Mouse (Mus musculus): ENCODE measurements around the gene Kcnk10. TPM values are rescaled to one million over a fixed set of nuclear protein-coding genes. Genes with fewer than 3 reads are reported as not detected.

The Kcnk10 gene
- polyA plus RNA-seq, 1 experiment from 2014 or later: 3.0 TPM

GRCm38 (mm10) chr12:98614910-98615508, 36.9 kb upstream of the Kcnk10 start:
- Histone ChIP-seq H3K27me3 (ENCODE audit: control insufficient read depth, insufficient read depth, low read length) (no peaks in the 10 kb centered on the region), H3K9ac (ENCODE audit: low read length) (no peak overlapping the region), H3K27ac (replicated peaks) (no peak overlapping the region), H3K4me1 (replicated peaks; ENCODE audit: control insufficient read depth, insufficient read depth) (no peaks in the 10 kb centered on the region), H3K36me3 (ENCODE audit: control insufficient read depth, insufficient read depth, low read length) (no peaks in the 10 kb centered on the region), H3K9me3 (ENCODE audit: control insufficient read depth, low read length) (no peaks in the 10 kb centered on the region), H3K4me3 (ENCODE audit: low read depth, low read length) (no peak overlapping the region), H3K4me2 (replicated peaks; ENCODE audit: low read depth) (no peak overlapping the region)
- DNase-seq (ENCODE audit: low spot score): no peak
- TF ChIP-seq EP300 (optimal IDR thresholded peaks at IDR 0.05): no peak
- WGBS: 75% methylated on average over 3 of the region's 3 CpGs
- no peak for ATAC-seq (ENCODE audit: low FRiP score, low TSS enrichment)

- DNase-seq (ENCODE audit: low spot score) (no peak), ATAC-seq (ENCODE audit: low FRiP score, low TSS enrichment) (no peak)
- no peaks in the 10 kb centered on the region for H3K36me3 ChIP-seq (ENCODE audit: control insufficient read depth, insufficient read depth, low read length)
- no peaks in the 10 kb centered on the region for H3K27me3 ChIP-seq (ENCODE audit: control insufficient read depth, insufficient read depth, low read length)
- no peak overlapping the region for H3K4me3 ChIP-seq (ENCODE audit: low read depth, low read length)
- no peak overlapping the region for H3K27ac ChIP-seq (replicated peaks)
- TF ChIP-seq EP300 (optimal IDR thresholded peaks at IDR 0.05) (no peak), CTCF (IDR thresholded peaks at IDR 0.05; ENCODE audit: low read depth) (no peak)
- H3K4me1 ChIP-seq (replicated peaks; ENCODE audit: control insufficient read depth, insufficient read depth): no peaks in the 10 kb centered on the region
- no peaks in the 10 kb centered on the region for H3K9me3 ChIP-seq (ENCODE audit: control insufficient read depth, low read length)
- H3K4me2 ChIP-seq (replicated peaks; ENCODE audit: low read depth): no peak overlapping the region
- WGBS: 66% methylated on average over 3 of the region's 3 CpGs
- H3K9ac ChIP-seq (ENCODE audit: low read length): no peak overlapping the region
Observed at GRCm38 (mm10) chr12:98610341-98610740, 32.2 kb upstream of the Kcnk10 start.

- Histone ChIP-seq H3K4me1 (replicated peaks; ENCODE audit: control insufficient read depth, insufficient read depth) (no peaks in the 10 kb centered on the region), H3K27ac (replicated peaks) (no peak overlapping the region), H3K4me3 (ENCODE audit: low read depth, low read length) (no peak overlapping the region), H3K4me2 (replicated peaks; ENCODE audit: low read depth) (no peak overlapping the region), H3K36me3 (ENCODE audit: control insufficient read depth, insufficient read depth, low read length) (no peaks in the 10 kb centered on the region), H3K27me3 (ENCODE audit: control insufficient read depth, insufficient read depth, low read length) (no peaks in the 10 kb centered on the region), H3K9me3 (ENCODE audit: control insufficient read depth, low read length) (no peaks in the 10 kb centered on the region), H3K9ac (ENCODE audit: low read length) (no peak overlapping the region)
- WGBS: 65% methylated on average over 5 of the region's 5 CpGs
- no peak for TF ChIP-seq EP300 (optimal IDR thresholded peaks at IDR 0.05)
- DNase-seq (ENCODE audit: low spot score) (no peak), ATAC-seq (ENCODE audit: low FRiP score, low TSS enrichment) (no peak)
Observed at GRCm38 (mm10) chr12:98606595-98607290, 28.6 kb upstream of the Kcnk10 start.

- H3K9ac ChIP-seq (ENCODE audit: low read length): no peak overlapping the region
- TF ChIP-seq EP300 (optimal IDR thresholded peaks at IDR 0.05): no peak
- TF ChIP-seq CTCF (IDR thresholded peaks at IDR 0.05; ENCODE audit: low read depth): no peak
- no peaks in the 10 kb centered on the region for H3K36me3 ChIP-seq (ENCODE audit: control insufficient read depth, insufficient read depth, low read length)
- 67% methylated on average over 1 of the region's 1 CpGs for WGBS
- no peaks in the 10 kb centered on the region for H3K27me3 ChIP-seq (ENCODE audit: control insufficient read depth, insufficient read depth, low read length)
- H3K27ac ChIP-seq (replicated peaks): no peak overlapping the region
- no peak overlapping the region for H3K4me3 ChIP-seq (ENCODE audit: low read depth, low read length)
- H3K4me2 ChIP-seq (replicated peaks; ENCODE audit: low read depth): no peak overlapping the region
- no peaks in the 10 kb centered on the region for H3K4me1 ChIP-seq (replicated peaks; ENCODE audit: control insufficient read depth, insufficient read depth)
- no peaks in the 10 kb centered on the region for H3K9me3 ChIP-seq (ENCODE audit: control insufficient read depth, low read length)
- ATAC-seq (ENCODE audit: low FRiP score, low TSS enrichment): no peak
- no peak for DNase-seq (ENCODE audit: low spot score)
Observed at GRCm38 (mm10) chr12:98605264-98605663, 27.2 kb upstream of the Kcnk10 start.

- Histone ChIP-seq H3K27ac (replicated peaks) (no peak overlapping the region), H3K4me3 (ENCODE audit: low read depth, low read length) (no peak overlapping the region), H3K4me2 (replicated peaks; ENCODE audit: low read depth) (no peak overlapping the region), H3K4me1 (replicated peaks; ENCODE audit: control insufficient read depth, insufficient read depth) (no peaks in the 10 kb centered on the region), H3K36me3 (ENCODE audit: control insufficient read depth, insufficient read depth, low read length) (no peaks in the 10 kb centered on the region), H3K9ac (ENCODE audit: low read length) (no peak overlapping the region), H3K9me3 (ENCODE audit: control insufficient read depth, low read length) (no peaks in the 10 kb centered on the region), H3K27me3 (ENCODE audit: control insufficient read depth, insufficient read depth, low read length) (no peaks in the 10 kb centered on the region)
- 31% methylated on average over 6 of the region's 6 CpGs for WGBS
- DNase-seq (ENCODE audit: low spot score) (no peak), ATAC-seq (ENCODE audit: low FRiP score, low TSS enrichment) (no peak)
- TF ChIP-seq EP300 (optimal IDR thresholded peaks at IDR 0.05) (no peak), CTCF (IDR thresholded peaks at IDR 0.05; ENCODE audit: low read depth) (no peak)
Observed at GRCm38 (mm10) chr12:98602114-98602513, 24.0 kb upstream of the Kcnk10 start.

GRCm38 (mm10) chr12:98600861-98601260, 22.8 kb upstream of the Kcnk10 start:
- no peak for ATAC-seq (ENCODE audit: low FRiP score, low TSS enrichment)
- H3K4me2 ChIP-seq (replicated peaks; ENCODE audit: low read depth): no peak overlapping the region
- no peak for TF ChIP-seq CTCF (IDR thresholded peaks at IDR 0.05; ENCODE audit: low read depth)
- TF ChIP-seq EP300 (optimal IDR thresholded peaks at IDR 0.05): no peak
- no peak overlapping the region for H3K9ac ChIP-seq (ENCODE audit: low read length)
- no peaks in the 10 kb centered on the region for H3K9me3 ChIP-seq (ENCODE audit: control insufficient read depth, low read length)
- H3K4me1 ChIP-seq (replicated peaks; ENCODE audit: control insufficient read depth, insufficient read depth): no peaks in the 10 kb centered on the region
- no peak overlapping the region for H3K4me3 ChIP-seq (ENCODE audit: low read depth, low read length)
- H3K36me3 ChIP-seq (ENCODE audit: control insufficient read depth, insufficient read depth, low read length): no peaks in the 10 kb centered on the region
- 81% methylated on average over 5 of the region's 5 CpGs for WGBS
- DNase-seq (ENCODE audit: low spot score): no peak
- H3K27ac ChIP-seq (replicated peaks): no peak overlapping the region
- no peaks in the 10 kb centered on the region for H3K27me3 ChIP-seq (ENCODE audit: control insufficient read depth, insufficient read depth, low read length)

Measured in stomach, postnatal 0 days (tissue).